Mouse (Mus musculus) lung, postnatal 10 days (tissue): ENCODE data around the gene Ccl20.

ENCODE experiments used
- DNase-seq: peaks from one replicate; pipeline ENCODE4 v3.0.0; 2021

Gene Ccl20

GRCm38 (mm10) chr1:83142055-83142454 is 25.5 kb downstream of the Ccl20 start:
- peak; percentile 48 for DNase-seq

DNA sequence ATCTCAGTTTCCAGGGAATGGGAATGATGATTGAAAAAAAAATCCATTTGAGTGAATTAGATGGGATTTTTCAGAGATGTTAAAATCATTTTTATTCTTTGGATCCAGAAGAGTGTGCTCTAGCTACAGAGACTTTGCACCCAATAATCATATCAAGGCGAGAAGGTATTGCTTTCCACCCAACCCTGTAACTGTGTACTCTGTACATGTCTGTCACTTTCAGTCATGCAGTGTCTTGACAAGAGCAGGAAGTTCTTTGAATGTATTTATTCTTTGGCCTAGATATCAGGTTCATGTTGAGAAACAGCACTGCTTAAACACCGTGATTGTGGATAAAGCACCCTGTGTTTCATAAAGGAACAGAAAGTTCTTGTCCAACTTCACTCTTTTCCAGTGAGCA is 30.0 kb downstream of the Ccl20 start:
- no peak for DNase-seq

DNA sequence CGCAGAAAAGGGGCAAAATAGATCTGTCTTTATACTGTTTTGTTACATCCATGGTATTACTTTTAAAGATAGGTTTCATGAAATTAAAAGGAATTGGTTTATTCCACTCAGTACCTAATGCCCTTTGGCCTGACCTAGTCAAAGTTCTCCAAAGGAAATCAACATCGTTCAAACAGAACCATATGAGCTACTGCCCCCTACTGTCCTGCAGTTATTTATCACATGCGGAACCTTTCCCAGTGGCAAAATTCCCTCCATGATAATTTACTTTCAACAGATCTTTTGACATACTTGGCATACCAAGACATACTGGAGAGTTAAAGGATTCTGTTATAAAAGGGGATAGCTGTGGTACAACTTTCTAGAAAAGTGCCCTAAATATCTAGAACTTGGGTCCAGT is 33.7 kb downstream of the Ccl20 start:
- peak; percentile 18 for DNase-seq

- DNase-seq, result peak; percentile 15
Observed at GRCm38 (mm10) chr1:83152961-83153360, 36.4 kb downstream of the Ccl20 start.

DNA sequence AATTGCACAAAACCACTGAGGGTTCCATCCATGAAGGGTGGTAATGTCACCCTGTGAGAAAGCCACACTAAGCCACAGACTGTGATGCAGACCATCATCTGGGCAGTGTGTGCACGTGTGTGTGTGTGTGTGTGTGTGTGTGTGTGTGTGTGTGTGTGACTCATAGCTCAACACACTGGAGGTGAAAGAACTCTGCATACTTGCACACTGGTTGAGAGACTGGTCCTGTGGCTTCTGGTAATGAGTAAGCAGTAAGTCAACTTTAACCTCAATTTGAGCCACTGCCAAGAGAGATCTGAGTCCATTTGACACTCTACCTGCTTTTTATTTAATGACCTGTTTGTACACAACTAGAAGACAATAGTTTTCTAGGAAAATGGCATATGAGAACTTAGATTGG is 40.3 kb downstream of the Ccl20 start:
- DNase-seq, result no peak

- peak; percentile 78 for DNase-seq
Observed at GRCm38 (mm10) chr1:83159603-83160002, 43.0 kb downstream of the Ccl20 start, which contains the start of gene Daw1. Gene Daw1 (plus strand): TSS chr1:83159752.

GRCm38 (mm10) chr1:83161658-83162057 is 45.1 kb downstream of the Ccl20 start:
- DNase-seq, result no peak

DNA sequence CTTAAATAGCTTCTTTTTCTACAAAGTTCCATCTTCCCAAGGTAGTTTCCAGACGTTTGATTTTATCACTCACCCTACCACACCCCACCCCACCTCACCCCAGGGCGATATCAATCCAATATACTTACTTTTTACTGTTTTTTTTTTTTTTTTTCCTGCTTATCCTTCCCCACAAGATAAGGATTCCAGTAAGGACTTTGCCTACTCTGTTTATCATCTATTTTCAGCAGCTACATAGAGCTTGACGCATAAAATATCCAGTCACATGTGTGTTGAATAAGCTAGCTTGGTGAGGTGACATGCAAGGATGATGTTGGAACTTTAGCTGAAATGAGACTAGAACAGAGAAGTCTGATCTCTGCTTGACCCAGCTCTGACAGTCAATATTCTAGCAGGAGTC is 47.5 kb downstream of the Ccl20 start:
- DNase-seq, result no peak
